ENCODE assay signal across 21 mouse cellular contexts in the genomic region with DNA sequence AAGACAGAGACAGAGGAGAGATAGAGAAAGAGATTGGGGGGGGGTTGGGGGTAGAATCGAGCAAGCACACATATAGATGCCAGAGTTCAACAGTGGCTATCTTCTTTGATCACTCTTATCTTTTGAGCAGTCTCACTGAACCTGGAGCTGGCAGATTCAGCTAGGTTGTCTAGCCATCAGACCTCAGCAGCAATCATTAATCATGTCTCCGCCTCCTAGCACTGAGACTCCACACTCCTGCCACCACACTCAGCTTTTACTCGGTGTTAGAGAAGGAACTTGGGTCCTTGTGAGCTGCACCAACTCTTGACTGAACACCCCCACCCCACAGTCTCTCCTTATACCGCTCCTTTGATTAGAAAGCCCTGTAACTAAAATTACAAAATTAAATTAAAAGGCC. TPM values are rescaled to one million over a fixed set of nuclear protein-coding genes. Genes with fewer than 3 reads are reported as not detected.
"Had no signal": no experiment of that assay in that cellular context is flagged by ENCODE, and none has a peak within 500 bp of the region (broad histone marks: within the 10 kb centered on the region; RNA-seq: fewer than 3 reads in every experiment).

No protein-coding gene starts in this region.

- H3K4me2 ChIP-seq: midbrain, embryonic 15.5 days; neural tube, embryonic 13.5 days had no signal

- H3K9ac ChIP-seq: liver, embryonic 14.5 days; midbrain, embryonic 15.5 days; neural tube, embryonic 13.5 days had no signal

- ATAC-seq: lung, postnatal 0 days; midbrain, embryonic 15.5 days had no signal

- DNase-seq: kidney, adult 18-20 months; lung, adult 2 months; lung, postnatal 36 days; retina, postnatal 1 day; right cerebral cortex, postnatal 4 days; spleen, adult 18-20 months; thymus, adult 18-20 months; thymus, postnatal 14 days had no signal

- H3K27ac ChIP-seq: kidney, postnatal 0 days; left cerebral cortex, adult 2 months; limb, embryonic 10.5 days; liver, embryonic 14.5 days; midbrain, embryonic 10.5 days; midbrain, embryonic 15.5 days; neural tube, embryonic 13.5 days had no signal

- H3K27me3 ChIP-seq: midbrain, embryonic 15.5 days; neural tube, embryonic 13.5 days had no signal

- H3K4me3 ChIP-seq: left cerebral cortex, adult 2 months; limb, embryonic 10.5 days; midbrain, embryonic 10.5 days; midbrain, embryonic 15.5 days; neural tube, embryonic 13.5 days had no signal

- H3K36me3 ChIP-seq: midbrain, embryonic 15.5 days had no signal

- H3K9me3 ChIP-seq: limb, embryonic 10.5 days; midbrain, embryonic 10.5 days; midbrain, embryonic 15.5 days; neural tube, embryonic 13.5 days had no signal

RNA-seq across cellular contexts. Expression of gene Tex46, which starts 18.1 kb away (rescaled TPM):
- total RNA-seq: layer of hippocampus, postnatal 25 days; left cerebral cortex, adult 2 months; left cerebral cortex, postnatal 14 days; megakaryocyte progenitor cell, adult 5-6 weeks had no signal
- polyA plus RNA-seq: kidney, postnatal 0 days; limb, embryonic 10.5 days; limb, embryonic 14.5 days; liver, embryonic 14.5 days; lung, adult 2 months; lung, postnatal 0 days; midbrain, embryonic 10.5 days; midbrain, embryonic 15.5 days; neural tube, embryonic 13.5 days; stomach, embryonic 14.5 days had no signal

RNA-seq across cellular contexts. Expression of gene Lactbl1, which starts 30.3 kb away (rescaled TPM):
- polyA plus RNA-seq: kidney, postnatal 0 days; limb, embryonic 10.5 days; liver, embryonic 14.5 days; lung, postnatal 0 days; midbrain, embryonic 10.5 days; neural tube, embryonic 13.5 days had no signal
